Mouse (Mus musculus): Measurements from ENCODE around the gene Mrps18a. TPM values are rescaled to one million over a fixed set of nuclear protein-coding genes. Genes with fewer than 3 reads are reported as not detected.

Mrps18a gene
- total RNA-seq (2017), result 32.8 and 34.5 TPM in 2 replicates

GRCm38 (mm10) chr17:46110402-46111289 lies at the start of gene Mrps18a:
Gene Mrps18a, plus strand, starts transcription at chr17:46110986.
- ATAC-seq (replicated peaks in 1 of 2; ENCODE audit: insufficient read depth in 1 of 2, low FRiP score in 2 of 2, low TSS enrichment in 1 of 2, low read depth in 1 of 2, poor library complexity in 2 of 2, severe bottlenecking in 2 of 2), result peak; percentile 95 to 99

- peak; percentile 85 to 90 for ATAC-seq (replicated peaks in 1 of 2; ENCODE audit: insufficient read depth in 1 of 2, low FRiP score in 2 of 2, low TSS enrichment in 1 of 2, low read depth in 1 of 2, poor library complexity in 2 of 2, severe bottlenecking in 2 of 2)
These were observed 47.4 kb upstream of the Mrps18a start for GRCm38 (mm10) chr17:46063283-46063973.

- no peak for ATAC-seq (replicated peaks in 1 of 2; ENCODE audit: insufficient read depth in 1 of 2, low FRiP score in 2 of 2, low TSS enrichment in 1 of 2, low read depth in 1 of 2, poor library complexity in 2 of 2, severe bottlenecking in 2 of 2)
These were observed 46.8 kb upstream of the Mrps18a start for GRCm38 (mm10) chr17:46063974-46064312.

- ATAC-seq (replicated peaks in 1 of 2; ENCODE audit: insufficient read depth in 1 of 2, low FRiP score in 2 of 2, low TSS enrichment in 1 of 2, low read depth in 1 of 2, poor library complexity in 2 of 2, severe bottlenecking in 2 of 2), result no peak
These were observed 40.7 kb upstream of the Mrps18a start for GRCm38 (mm10) chr17:46070046-46070445.

- no peak for ATAC-seq (replicated peaks in 1 of 2; ENCODE audit: insufficient read depth in 1 of 2, low FRiP score in 2 of 2, low TSS enrichment in 1 of 2, low read depth in 1 of 2, poor library complexity in 2 of 2, severe bottlenecking in 2 of 2)
These were observed 39.3 kb upstream of the Mrps18a start for GRCm38 (mm10) chr17:46071531-46071930.

- ATAC-seq (replicated peaks in 1 of 2; ENCODE audit: insufficient read depth in 1 of 2, low FRiP score in 2 of 2, low TSS enrichment in 1 of 2, low read depth in 1 of 2, poor library complexity in 2 of 2, severe bottlenecking in 2 of 2), result peak; percentile 88 to 91
These were observed 37.0 kb upstream of the Mrps18a start for GRCm38 (mm10) chr17:46073730-46074301.

GRCm38 (mm10) chr17:46074398-46075115 lies 36.2 kb upstream of the Mrps18a start:
- peak in 1 of 2 experiments; percentile 1; a peak in 1 of 4 replicates for ATAC-seq (replicated peaks in 1 of 2; ENCODE audit: insufficient read depth in 1 of 2, low FRiP score in 2 of 2, low TSS enrichment in 1 of 2, low read depth in 1 of 2, poor library complexity in 2 of 2, severe bottlenecking in 2 of 2)

- peak; percentile 38 to 54; a peak in 3 of 4 replicates for ATAC-seq (replicated peaks in 1 of 2; ENCODE audit: insufficient read depth in 1 of 2, low FRiP score in 2 of 2, low TSS enrichment in 1 of 2, low read depth in 1 of 2, poor library complexity in 2 of 2, severe bottlenecking in 2 of 2)
These were observed 35.7 kb upstream of the Mrps18a start for GRCm38 (mm10) chr17:46075116-46075485.

- ATAC-seq (replicated peaks in 1 of 2; ENCODE audit: insufficient read depth in 1 of 2, low FRiP score in 2 of 2, low TSS enrichment in 1 of 2, low read depth in 1 of 2, poor library complexity in 2 of 2, severe bottlenecking in 2 of 2), result no peak
These were observed 35.1 kb upstream of the Mrps18a start for GRCm38 (mm10) chr17:46075551-46076259.

GRCm38 (mm10) chr17:46076260-46076551 lies 34.6 kb upstream of the Mrps18a start:
- ATAC-seq (replicated peaks in 1 of 2; ENCODE audit: insufficient read depth in 1 of 2, low FRiP score in 2 of 2, low TSS enrichment in 1 of 2, low read depth in 1 of 2, poor library complexity in 2 of 2, severe bottlenecking in 2 of 2), result no peak

- no peak for ATAC-seq (replicated peaks in 1 of 2; ENCODE audit: insufficient read depth in 1 of 2, low FRiP score in 2 of 2, low TSS enrichment in 1 of 2, low read depth in 1 of 2, poor library complexity in 2 of 2, severe bottlenecking in 2 of 2)
These were observed 32.8 kb upstream of the Mrps18a start for GRCm38 (mm10) chr17:46077921-46078534.

- ATAC-seq (replicated peaks in 1 of 2; ENCODE audit: insufficient read depth in 1 of 2, low FRiP score in 2 of 2, low TSS enrichment in 1 of 2, low read depth in 1 of 2, poor library complexity in 2 of 2, severe bottlenecking in 2 of 2), result no peak
These were observed 31.7 kb upstream of the Mrps18a start for GRCm38 (mm10) chr17:46079037-46079436.

GRCm38 (mm10) chr17:46080388-46080787 lies 30.4 kb upstream of the Mrps18a start:
- no peak for ATAC-seq (replicated peaks in 1 of 2; ENCODE audit: insufficient read depth in 1 of 2, low FRiP score in 2 of 2, low TSS enrichment in 1 of 2, low read depth in 1 of 2, poor library complexity in 2 of 2, severe bottlenecking in 2 of 2)

GRCm38 (mm10) chr17:46081042-46081441 lies 29.7 kb upstream of the Mrps18a start:
- ATAC-seq (replicated peaks in 1 of 2; ENCODE audit: insufficient read depth in 1 of 2, low FRiP score in 2 of 2, low TSS enrichment in 1 of 2, low read depth in 1 of 2, poor library complexity in 2 of 2, severe bottlenecking in 2 of 2), result no peak

GRCm38 (mm10) chr17:46081657-46082056 lies 29.1 kb upstream of the Mrps18a start:
- ATAC-seq (replicated peaks in 1 of 2; ENCODE audit: insufficient read depth in 1 of 2, low FRiP score in 2 of 2, low TSS enrichment in 1 of 2, low read depth in 1 of 2, poor library complexity in 2 of 2, severe bottlenecking in 2 of 2), result no peak

- no peak for ATAC-seq (replicated peaks in 1 of 2; ENCODE audit: insufficient read depth in 1 of 2, low FRiP score in 2 of 2, low TSS enrichment in 1 of 2, low read depth in 1 of 2, poor library complexity in 2 of 2, severe bottlenecking in 2 of 2)
These were observed 27.4 kb upstream of the Mrps18a start for GRCm38 (mm10) chr17:46083381-46083780.

GRCm38 (mm10) chr17:46084091-46084501 lies 26.7 kb upstream of the Mrps18a start:
- ATAC-seq (replicated peaks in 1 of 2; ENCODE audit: insufficient read depth in 1 of 2, low FRiP score in 2 of 2, low TSS enrichment in 1 of 2, low read depth in 1 of 2, poor library complexity in 2 of 2, severe bottlenecking in 2 of 2), result peak; percentile 61 to 65

Data from hematopoietic stem cell, adult 5-6 weeks (primary cell).